Mouse (Mus musculus) kidney, postnatal 25 days (tissue): ENCODE results near the gene Gm45711.
"Not testable (repeated sequence)": the region's sequence is repeated elsewhere in the genome, so short reads cannot be mapped to it uniquely, and the experiment has no call there.

Source experiments
- DNase-seq, 2 experiments: peaks; one replicate each; pipeline ENCODE4 v3.0.0; 2021; ENCODE audit warnings: mixed read lengths in 2 of 2

Gm45711 gene

GRCm38 (mm10) chr8:104313311-104313710 lies 3.4 kb upstream of the Gm45711 start:
- peak in 1 of 2 experiments; percentile 30 for DNase-seq

- not testable (repeated sequence) for DNase-seq
Observed at GRCm38 (mm10) chr8:104312023-104312422, 2.1 kb upstream of the Gm45711 start.

- DNase-seq = not testable (repeated sequence)
Observed at GRCm38 (mm10) chr8:104308341-104308740, 1.5 kb downstream of the Gm45711 start.

GRCm38 (mm10) chr8:104304962-104305361 lies 4.9 kb downstream of the Gm45711 start:
- DNase-seq = no peak

- DNase-seq = not testable (repeated sequence)
Observed at GRCm38 (mm10) chr8:104302536-104302935, 7.3 kb downstream of the Gm45711 start.

- DNase-seq = not testable (repeated sequence)
Observed at GRCm38 (mm10) chr8:104301577-104301976, 8.3 kb downstream of the Gm45711 start.

- DNase-seq = no peak
Observed at GRCm38 (mm10) chr8:104294396-104294795, 15.5 kb downstream of the Gm45711 start.

GRCm38 (mm10) chr8:104293081-104293480 lies 16.8 kb downstream of the Gm45711 start, which contains the start of gene Cmtm2a:
Cmtm2a (minus strand) TSS chr8:104293181.
- not testable (repeated sequence) for DNase-seq

- DNase-seq = no peak
Observed at GRCm38 (mm10) chr8:104268937-104269440, 40.9 kb downstream of the Gm45711 start.

- DNase-seq = no peak
Observed at GRCm38 (mm10) chr8:104268368-104268767, 41.5 kb downstream of the Gm45711 start.

- DNase-seq = not testable (repeated sequence)
Observed at GRCm38 (mm10) chr8:104264271-104264935, 45.5 kb downstream of the Gm45711 start.

- not testable (repeated sequence) for DNase-seq
Observed at GRCm38 (mm10) chr8:104261802-104262201, 48.1 kb downstream of the Gm45711 start.

- peak in 1 of 2 experiments; percentile 37 for DNase-seq
Observed at GRCm38 (mm10) chr8:104253016-104253415, 56.9 kb downstream of the Gm45711 start.

- peak; percentile 30 to 69 for DNase-seq
Observed at GRCm38 (mm10) chr8:104251461-104251860, 58.4 kb downstream of the Gm45711 start.

GRCm38 (mm10) chr8:104250439-104251367 lies 59.2 kb downstream of the Gm45711 start, which contains the start of gene Cklf:
Cklf (plus strand) TSS chr8:104250861.
- peak; percentile 92 to 94 for DNase-seq

- no peak for DNase-seq
Observed at GRCm38 (mm10) chr8:104249442-104249996, 60.4 kb downstream of the Gm45711 start.

GRCm38 (mm10) chr8:104248276-104248675 lies 61.6 kb downstream of the Gm45711 start, which contains the start of gene Tk2:
Tk2 (minus strand) TSS chr8:104248558.
- DNase-seq = peak; percentile 84 to 90

GRCm38 (mm10) chr8:104247908-104248275 lies 62.0 kb downstream of the Gm45711 start:
- DNase-seq = peak in 1 of 2 experiments; percentile 47

GRCm38 (mm10) chr8:104247054-104247907 lies 62.6 kb downstream of the Gm45711 start:
- DNase-seq = peak; percentile 37 to 63

GRCm38 (mm10) chr8:104246621-104247020 lies 63.3 kb downstream of the Gm45711 start:
- no peak for DNase-seq

- DNase-seq = no peak
Observed at GRCm38 (mm10) chr8:104242038-104242644, 67.7 kb downstream of the Gm45711 start.
